ENCODE assay signal across 29 mouse cellular contexts in the genomic region with DNA sequence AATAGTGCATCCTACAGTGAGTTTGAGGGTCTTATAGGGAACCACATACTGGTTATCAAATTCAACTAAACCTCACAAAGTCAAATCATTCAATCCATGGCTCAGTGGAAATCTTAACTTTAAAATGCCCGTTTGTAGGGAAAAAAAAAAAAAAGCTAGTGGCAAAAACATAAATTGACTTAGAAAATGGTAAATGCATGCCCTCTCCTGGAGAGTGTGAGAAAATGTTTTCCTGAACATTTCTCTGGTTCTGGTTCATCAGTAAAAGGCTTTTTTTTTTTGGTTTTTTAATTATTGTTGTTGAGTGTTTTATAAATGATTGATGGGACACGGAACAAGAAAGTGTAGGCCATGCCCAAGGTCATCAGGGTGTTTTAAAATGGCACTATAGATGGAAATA. TPM values are rescaled to one million over a fixed set of nuclear protein-coding genes. Genes with fewer than 3 reads are reported as not detected.
DNase-seq lines count a peak whose midpoint lies in the region; ATAC-seq and TF ChIP-seq lines count a peak whose summit lies in the region.
"Had no signal": no experiment of that assay in that cellular context is flagged by ENCODE, and none has a peak within 500 bp of the region (broad histone marks: within the 10 kb centered on the region; RNA-seq: fewer than 3 reads in every experiment).

No protein-coding gene starts in this region.

- peak; percentile 48 for TF ChIP-seq RAD21 in CH12.LX (IDR thresholded peaks at IDR 0.05; ENCODE audit: low read depth, low read length)

- H3K36me3 ChIP-seq in hindbrain, postnatal 0 days (ENCODE audit: insufficient read depth, low read length) = no peaks in the 10 kb centered on the region
- no peaks in the 10 kb centered on the region for H3K36me3 ChIP-seq in hindbrain, embryonic 14.5 days (replicated peaks; ENCODE audit: control insufficient read depth, insufficient read depth)
- no peaks in the 10 kb centered on the region for H3K36me3 ChIP-seq in lung, embryonic 14.5 days (ENCODE audit: insufficient read depth)
- no peaks in the 10 kb centered on the region for H3K36me3 ChIP-seq in CH12.LX (replicated peaks in 1 of 2; ENCODE audit: control insufficient read depth in 1 of 2, insufficient read depth in 1 of 2, low read length in 1 of 2)
- H3K36me3 ChIP-seq in embryonic facial prominence, embryonic 10.5 days (replicated peaks) = no peaks in the 10 kb centered on the region
- H3K36me3 ChIP-seq: limb, embryonic 12.5 days; lung, embryonic 15.5 days had no signal

- dilution Hi-C loops in CH12.LX (cut with MboI; ENCODE audit: extremely low pct_ligation_motif_present, extremely low pct_unique_long_range_greater_than_20kb, low sequenced_read_pairs) = no loop called here

- no peaks in the 10 kb centered on the region for H3K79me2 ChIP-seq in CH12.LX (replicated peaks; ENCODE audit: control insufficient read depth, extremely low read depth, insufficient read depth, poor library complexity, severe bottlenecking)

- WGBS in hindbrain, postnatal 0 days = 46% methylated on average over 2 of the region's 2 CpGs
- 50% methylated on average over 2 of the region's 2 CpGs for WGBS in hindbrain, embryonic 14.5 days
- 36% methylated on average over 2 of the region's 2 CpGs for WGBS in lung, embryonic 14.5 days
- WGBS in embryonic facial prominence, embryonic 10.5 days = 57% methylated on average over 2 of the region's 2 CpGs

- H3K4me3 ChIP-seq in hindbrain, postnatal 0 days (ENCODE audit: low read length) = no peak overlapping the region
- H3K4me3 ChIP-seq in hindbrain, embryonic 14.5 days (replicated peaks; ENCODE audit: low read length) = no peak overlapping the region
- H3K4me3 ChIP-seq in lung, embryonic 14.5 days (ENCODE audit: low read depth, low read length) = no peak overlapping the region
- no peak overlapping the region for H3K4me3 ChIP-seq in CH12.LX (replicated peaks in 1 of 3; ENCODE audit: low read depth in 2 of 3, low read length in 2 of 3, poor library complexity in 1 of 3)
- H3K4me3 ChIP-seq in embryonic facial prominence, embryonic 10.5 days = no peak overlapping the region
- H3K4me3 ChIP-seq: limb, embryonic 12.5 days; lung, embryonic 15.5 days had no signal

- no peak overlapping the region for H3K9ac ChIP-seq in hindbrain, postnatal 0 days (replicated peaks; ENCODE audit: low read length)
- H3K9ac ChIP-seq in hindbrain, embryonic 14.5 days = no peak overlapping the region
- no peak overlapping the region for H3K9ac ChIP-seq in lung, embryonic 14.5 days
- no peak overlapping the region for H3K9ac ChIP-seq in CH12.LX (ENCODE audit: insufficient read depth, low read depth)
- H3K9ac ChIP-seq: limb, embryonic 12.5 days; lung, embryonic 15.5 days had no signal

- H3K4me1 ChIP-seq in hindbrain, postnatal 0 days (ENCODE audit: insufficient read depth, low read length) = no peaks in the 10 kb centered on the region
- H3K4me1 ChIP-seq in hindbrain, embryonic 14.5 days (replicated peaks; ENCODE audit: control insufficient read depth, insufficient read depth, low read length) = no peaks in the 10 kb centered on the region
- H3K4me1 ChIP-seq in lung, embryonic 14.5 days (ENCODE audit: insufficient read depth) = no peaks in the 10 kb centered on the region
- H3K4me1 ChIP-seq in CH12.LX (ENCODE audit: control insufficient read depth in 1 of 2, insufficient read depth in 2 of 2) = no peaks in the 10 kb centered on the region
- H3K4me1 ChIP-seq in embryonic facial prominence, embryonic 10.5 days = no peaks in the 10 kb centered on the region
- H3K4me1 ChIP-seq: limb, embryonic 12.5 days; lung, embryonic 15.5 days had no signal

- no peaks in the 10 kb centered on the region for H3K9me3 ChIP-seq in hindbrain, postnatal 0 days (ENCODE audit: low read length)
- no peaks in the 10 kb centered on the region for H3K9me3 ChIP-seq in hindbrain, embryonic 14.5 days (ENCODE audit: control insufficient read depth, low read length)
- H3K9me3 ChIP-seq in lung, embryonic 14.5 days (ENCODE audit: low read depth, low read length) = no peaks in the 10 kb centered on the region
- no peaks in the 10 kb centered on the region for H3K9me3 ChIP-seq in CH12.LX (replicated peaks; ENCODE audit: low read length)
- H3K9me3 ChIP-seq in embryonic facial prominence, embryonic 10.5 days = no peaks in the 10 kb centered on the region
- H3K9me3 ChIP-seq: limb, embryonic 12.5 days; lung, embryonic 15.5 days had no signal

- no peak for ATAC-seq in hindbrain, postnatal 0 days
- ATAC-seq in hindbrain, embryonic 14.5 days (ENCODE audit: low FRiP score) = no peak
- no peak for ATAC-seq in lung, embryonic 14.5 days (ENCODE audit: insufficient read depth)
- ATAC-seq: hindbrain, embryonic 16.5 days had no signal

- peak; percentile 12 for DNase-seq in hindbrain, postnatal 0 days (ENCODE audit: low spot score)
- no peak for DNase-seq in hindbrain, embryonic 14.5 days (ENCODE audit: low spot score)
- DNase-seq in lung, embryonic 14.5 days = peak; percentile 2
- DNase-seq in lung, postnatal 4 days = no peak
- no peak for DNase-seq in CH12.LX (ENCODE audit: extremely low read depth)
- peak; percentile 9 for DNase-seq in telencephalon, adult 2 months (ENCODE audit: low read depth, low spot score)
- DNase-seq in embryonic facial prominence, embryonic 10.5 days (ENCODE audit: low spot score) = no peak
- DNase-seq: adrenal gland, postnatal 25 days; cerebellum, adult 9-10 months; kidney, adult 11 months had no signal

- no peak overlapping the region for H3K4me2 ChIP-seq in hindbrain, postnatal 0 days (ENCODE audit: low read depth, low read length)
- H3K4me2 ChIP-seq in hindbrain, embryonic 14.5 days (replicated peaks) = no peak overlapping the region
- H3K4me2 ChIP-seq in lung, embryonic 14.5 days = no peak overlapping the region
- H3K4me2 ChIP-seq in CH12.LX (ENCODE audit: insufficient read depth, low read depth, poor library complexity, severe bottlenecking) = no peak overlapping the region
- H3K4me2 ChIP-seq: heart, embryonic 11.5 days; limb, embryonic 12.5 days; liver, embryonic 11.5 days; lung, embryonic 15.5 days had no signal

- in situ Hi-C loops in CH12.LX (cut with MboI; ENCODE audit: low pct_ligation_motif_present, low pct_unique_long_range_greater_than_20kb, low sequenced_read_pairs) = no loop called here

- TF ChIP-seq CTCF in hindbrain, postnatal 0 days (IDR thresholded peaks at IDR 0.05; ENCODE audit: low read depth) = peak; percentile 44
- no peak for TF ChIP-seq CTCF in lung, embryonic 14.5 days (IDR thresholded peaks at IDR 0.05; ENCODE audit: low read depth)
- peak in 1 of 2 experiments; percentile 46; a peak in 2 of 4 replicates for TF ChIP-seq CTCF in CH12.LX (conservative IDR thresholded peaks at IDR 0.05 in 1 of 2, IDR thresholded peaks at IDR 0.05 in 1 of 2; ENCODE audit: low read depth in 2 of 2, low read length in 2 of 2)

- no peaks in the 10 kb centered on the region for H3K27me3 ChIP-seq in hindbrain, postnatal 0 days (ENCODE audit: insufficient read depth, low read length)
- no peaks in the 10 kb centered on the region for H3K27me3 ChIP-seq in hindbrain, embryonic 14.5 days (ENCODE audit: control insufficient read depth, insufficient read depth, low read length)
- H3K27me3 ChIP-seq in lung, embryonic 14.5 days (ENCODE audit: insufficient read depth, low read length) = no peaks in the 10 kb centered on the region
- no peaks in the 10 kb centered on the region for H3K27me3 ChIP-seq in CH12.LX (replicated peaks)
- H3K27me3 ChIP-seq in embryonic facial prominence, embryonic 10.5 days (replicated peaks; ENCODE audit: low read depth, poor library complexity, severe bottlenecking) = peaks cover 12% of the 10 kb centered on the region
- H3K27me3 ChIP-seq: lung, embryonic 15.5 days had no signal

- no peak for TF ChIP-seq EP300 in CH12.LX (IDR thresholded peaks at IDR 0.05; ENCODE audit: low read length)

- H3K27ac ChIP-seq in hindbrain, postnatal 0 days = no peak overlapping the region
- H3K27ac ChIP-seq in hindbrain, embryonic 14.5 days = no peak overlapping the region
- no peak overlapping the region for H3K27ac ChIP-seq in lung, embryonic 14.5 days (ENCODE audit: low read depth)
- H3K27ac ChIP-seq in CH12.LX (ENCODE audit: insufficient read depth, low read depth) = no peak overlapping the region
- no peak overlapping the region for H3K27ac ChIP-seq in embryonic facial prominence, embryonic 10.5 days (replicated peaks)
- H3K27ac ChIP-seq: limb, embryonic 12.5 days; lung, embryonic 15.5 days; macrophage had no signal

- no peak for TF ChIP-seq POLR2A in CH12.LX (IDR thresholded peaks at IDR 0.05; ENCODE audit: low read depth, low read length)

RNA-seq across cellular contexts. Expression of gene Tcp11x2, which starts 10.8 kb away (rescaled TPM):
- total RNA-seq in hindbrain, postnatal 0 days (2014; rRNA removed) = not detected in 2 replicates
- not detected in 2 replicates for polyA plus RNA-seq in hindbrain, postnatal 0 days (2015; fragmentation: Nextera tagmentation; extraction: Ambion mirVana)
- polyA plus RNA-seq in hindbrain, embryonic 14.5 days (2014; fragmentation: Nextera tagmentation; extraction: Ambion mirVana) = not detected in 2 replicates
- polyA plus RNA-seq in lung, embryonic 14.5 days (2014; fragmentation: Nextera tagmentation; extraction: Ambion mirVana) = not detected in 2 replicates
- total RNA-seq in CH12.LX (2012; rRNA removed) (6.6 and 7.2 TPM in 2 replicates), CH12.LX (2014; rRNA removed) (12.4 and 15.0 TPM in 2 replicates)
- polyA plus RNA-seq in CH12.LX (2012; ENCODE audit: insufficient read length, low read depth) = 12.9 and 13.1 TPM in 2 replicates
- polyA plus RNA-seq in embryonic facial prominence, embryonic 10.5 days (2016; fragmentation: Nextera tagmentation; extraction: Ambion mirVana) = 0.07 TPM in 1 of 2 replicates, not detected in the other
- total RNA-seq: adrenal gland, postnatal 25 days; common myeloid progenitor, adult 5-6 weeks; gastrocnemius, adult 18-20 months; hematopoietic stem cell, adult 5-6 weeks; layer of hippocampus, postnatal 10 days; left cerebral cortex, postnatal 10 days; monocyte, adult 5-6 weeks had no signal
- polyA plus RNA-seq: heart, embryonic 11.5 days; heart, postnatal 0 days; hindbrain, embryonic 16.5 days; kidney, embryonic 16.5 days; large intestine, adult 2 months; limb, embryonic 12.5 days; liver, embryonic 11.5 days; lung, embryonic 15.5 days; macrophage; neural tube, embryonic 11.5 days; small intestine, adult 2 months; urinary bladder, adult 2 months had no signal

RNA-seq across cellular contexts. Expression of gene Tmsb15a, which starts 20.7 kb away (rescaled TPM):
- total RNA-seq in hindbrain, postnatal 0 days (2014; rRNA removed) = not detected in 2 replicates
- not detected in 2 replicates for polyA plus RNA-seq in hindbrain, postnatal 0 days (2015; fragmentation: Nextera tagmentation; extraction: Ambion mirVana)
- not detected in 2 replicates for polyA plus RNA-seq in hindbrain, embryonic 14.5 days (2014; fragmentation: Nextera tagmentation; extraction: Ambion mirVana)
- not detected in 2 replicates for polyA plus RNA-seq in lung, embryonic 14.5 days (2014; fragmentation: Nextera tagmentation; extraction: Ambion mirVana)
- total RNA-seq in CH12.LX (2012; rRNA removed) (not detected in 2 replicates), CH12.LX (2014; rRNA removed) (not detected in 2 replicates)
- polyA plus RNA-seq in CH12.LX (2012; ENCODE audit: insufficient read length, low read depth) = not detected in 2 replicates
- polyA plus RNA-seq in embryonic facial prominence, embryonic 10.5 days (2016; fragmentation: Nextera tagmentation; extraction: Ambion mirVana) = not detected in 2 replicates
- total RNA-seq: adrenal gland, postnatal 25 days; common myeloid progenitor, adult 5-6 weeks; gastrocnemius, adult 18-20 months; hematopoietic stem cell, adult 5-6 weeks; layer of hippocampus, postnatal 10 days; left cerebral cortex, postnatal 10 days; monocyte, adult 5-6 weeks had no signal
- polyA plus RNA-seq: gonadal fat pad, adult 2 months; heart, embryonic 11.5 days; heart, postnatal 0 days; hindbrain, embryonic 16.5 days; kidney, embryonic 16.5 days; large intestine, adult 2 months; limb, embryonic 12.5 days; liver, embryonic 11.5 days; lung, embryonic 15.5 days; macrophage; neural tube, embryonic 11.5 days; small intestine, adult 2 months; urinary bladder, adult 2 months had no signal

RNA-seq across cellular contexts. Expression of gene Armcx5, which starts 38.2 kb away (rescaled TPM):
- 9.4 and 12.0 TPM in 2 replicates for total RNA-seq in hindbrain, postnatal 0 days (2014; rRNA removed)
- polyA plus RNA-seq in hindbrain, postnatal 0 days (2015; fragmentation: Nextera tagmentation; extraction: Ambion mirVana) = 25.1 and 26.1 TPM in 2 replicates
- 8.9 and 10.5 TPM in 2 replicates for polyA plus RNA-seq in hindbrain, embryonic 14.5 days (2014; fragmentation: Nextera tagmentation; extraction: Ambion mirVana)
- 8.8 and 9.1 TPM in 2 replicates for polyA plus RNA-seq in lung, embryonic 14.5 days (2014; fragmentation: Nextera tagmentation; extraction: Ambion mirVana)
- total RNA-seq in CH12.LX (2012; rRNA removed) = 5.6 and 6.5 TPM in 2 replicates
- 10.9 and 11.6 TPM in 2 replicates for total RNA-seq in CH12.LX (2014; rRNA removed)
- 7.5 and 8.3 TPM in 2 replicates for polyA plus RNA-seq in CH12.LX (2012; ENCODE audit: insufficient read length, low read depth)
- 11.1 and 12.3 TPM in 2 replicates for polyA plus RNA-seq in embryonic facial prominence, embryonic 10.5 days (2016; fragmentation: Nextera tagmentation; extraction: Ambion mirVana)
- polyA plus RNA-seq: small intestine, adult 2 months had no signal

RNA-seq across cellular contexts. Expression of gene Gprasp1, which starts 38.2 kb away (rescaled TPM):
- 272 and 285 TPM in 2 replicates for total RNA-seq in hindbrain, postnatal 0 days (2014; rRNA removed)
- polyA plus RNA-seq in hindbrain, postnatal 0 days (2015; fragmentation: Nextera tagmentation; extraction: Ambion mirVana) = 214 and 231 TPM in 2 replicates
- 241 and 290 TPM in 2 replicates for polyA plus RNA-seq in hindbrain, embryonic 14.5 days (2014; fragmentation: Nextera tagmentation; extraction: Ambion mirVana)
- polyA plus RNA-seq in lung, embryonic 14.5 days (2014; fragmentation: Nextera tagmentation; extraction: Ambion mirVana) = 44.0 and 44.4 TPM in 2 replicates
- total RNA-seq in CH12.LX (2012; rRNA removed) (6.4 and 8.1 TPM in 2 replicates), CH12.LX (2014; rRNA removed) (9.3 and 10.6 TPM in 2 replicates)
- polyA plus RNA-seq in CH12.LX (2012; ENCODE audit: insufficient read length, low read depth) = 15.0 and 15.7 TPM in 2 replicates
- polyA plus RNA-seq in embryonic facial prominence, embryonic 10.5 days (2016; fragmentation: Nextera tagmentation; extraction: Ambion mirVana) = 51.8 and 55.4 TPM in 2 replicates

Comparison
In these comparisons a context has a peak if more than half of its experiments do, and no peak if none do; other contexts are left out.
1. DNase-seq: peak in hindbrain, postnatal 0 days (single experiment), lung, embryonic 14.5 days (single experiment) and telencephalon, adult 2 months (single experiment); none in hindbrain, embryonic 14.5 days (single experiment), lung, postnatal 4 days (0 of 2), CH12.LX (single experiment) and embryonic facial prominence, embryonic 10.5 days (single experiment).
2. RNA of gene Tcp11x2, which starts 10.8 kb away (polyA plus RNA-seq): 12.9 to 13.1 TPM in CH12.LX; 0.07 TPM in embryonic facial prominence, embryonic 10.5 days, not detected in hindbrain, postnatal 0 days, not detected in hindbrain, embryonic 14.5 days and not detected in lung, embryonic 14.5 days; every median in the first group is over 10 times any median in the second.